Mouse (Mus musculus) stomach, postnatal 0 days (tissue): ENCODE results near the gene Cep68. TPM values are rescaled to one million over a fixed set of nuclear protein-coding genes. Genes with fewer than 3 reads are reported as not detected.

Experiments used
- ATAC-seq: fragments of 200-750 bp; cut with Nextera tagmentation; 2 replicates; pipeline ENCODE4 v1.8.0; 2017; ENCODE audit not compliant: low FRiP score, low TSS enrichment
- DNase-seq: peaks from one replicate; pipeline ENCODE4 v3.0.0-alpha.2; 2016; ENCODE audit warnings: low spot score
- H3K27ac ChIP-seq: fragments of 300-500 bp; sonication (generic); replicated peaks from 2 replicates; pipeline ENCODE4 v1.5.1; 2014; ENCODE audit warnings: mild to moderate bottlenecking, control low read depth
- H3K27me3 ChIP-seq: fragments of 300-500 bp; sonication (generic); 2 replicates; pipeline ENCODE4 v1.6.1; 2014; ENCODE audit warnings: low read length; ENCODE audit not compliant: control insufficient read depth, insufficient read depth
- H3K36me3 ChIP-seq: fragments of 300-500 bp; sonication (generic); 2 replicates; pipeline ENCODE4 v1.6.1; 2014; ENCODE audit warnings: low read length, mixed read lengths; ENCODE audit not compliant: control insufficient read depth, insufficient read depth
- H3K4me1 ChIP-seq: fragments of 300-500 bp; sonication (generic); replicated peaks from 2 replicates; pipeline ENCODE4 v1.6.1; 2014; ENCODE audit warnings: antibody characterized with exemption; ENCODE audit not compliant: control insufficient read depth, insufficient read depth
- H3K4me2 ChIP-seq: fragments of 300-500 bp; sonication (generic); replicated peaks from 2 replicates; pipeline ENCODE4 v1.6.1; 2014; ENCODE audit warnings: low read depth, mild to moderate bottlenecking, control low read depth, moderate library complexity
- H3K4me3 ChIP-seq: fragments of 300-500 bp; sonication (generic); 2 replicates; pipeline ENCODE4 v1.5.1; 2014; ENCODE audit warnings: low read depth, low read length, control low read depth
- H3K9ac ChIP-seq: fragments of 300-500 bp; sonication (generic); 2 replicates; pipeline ENCODE4 v1.6.1; 2014; ENCODE audit warnings: mild to moderate bottlenecking, low read length, control low read depth, mixed read lengths
- H3K9me3 ChIP-seq: fragments of 300-500 bp; sonication (generic); 2 replicates; pipeline ENCODE4 v1.6.1; 2016; ENCODE audit warnings: low read length; ENCODE audit not compliant: control insufficient read depth
- CTCF ChIP-seq: IDR thresholded peaks from 2 replicates; pipeline ENCODE4 v1.5.1; 2016; ENCODE audit warnings: antibody characterized with exemption, low read depth, mild to moderate bottlenecking, moderate library complexity
- EP300 ChIP-seq: optimal IDR thresholded peaks from 2 replicates; pipeline ENCODE3; 2016; ENCODE audit warnings: antibody characterized with exemption
- WGBS: fragments of 180-500 bp; shearing (Covaris S2); extraction: QIAGEN DNeasy Blood & Tissue Kit; methylation state at CpG from one replicate; pipeline ENCODE4 v1.1.7; 2014; 5-methylcytosine and 5-hydroxymethylcytosine counted together
- polyA plus RNA-seq: library from polyadenylated mRNA; unstranded; fragments of >200 nt; fragmentation: Nextera tagmentation; extraction: Ambion mirVana; gene quantifications from 2 replicates; pipeline ENCODE4 v1.2.1, GENCODE M21; 2015

Cep68 gene
- polyA plus RNA-seq: 8.4 and 8.6 TPM in 2 replicates

DNA sequence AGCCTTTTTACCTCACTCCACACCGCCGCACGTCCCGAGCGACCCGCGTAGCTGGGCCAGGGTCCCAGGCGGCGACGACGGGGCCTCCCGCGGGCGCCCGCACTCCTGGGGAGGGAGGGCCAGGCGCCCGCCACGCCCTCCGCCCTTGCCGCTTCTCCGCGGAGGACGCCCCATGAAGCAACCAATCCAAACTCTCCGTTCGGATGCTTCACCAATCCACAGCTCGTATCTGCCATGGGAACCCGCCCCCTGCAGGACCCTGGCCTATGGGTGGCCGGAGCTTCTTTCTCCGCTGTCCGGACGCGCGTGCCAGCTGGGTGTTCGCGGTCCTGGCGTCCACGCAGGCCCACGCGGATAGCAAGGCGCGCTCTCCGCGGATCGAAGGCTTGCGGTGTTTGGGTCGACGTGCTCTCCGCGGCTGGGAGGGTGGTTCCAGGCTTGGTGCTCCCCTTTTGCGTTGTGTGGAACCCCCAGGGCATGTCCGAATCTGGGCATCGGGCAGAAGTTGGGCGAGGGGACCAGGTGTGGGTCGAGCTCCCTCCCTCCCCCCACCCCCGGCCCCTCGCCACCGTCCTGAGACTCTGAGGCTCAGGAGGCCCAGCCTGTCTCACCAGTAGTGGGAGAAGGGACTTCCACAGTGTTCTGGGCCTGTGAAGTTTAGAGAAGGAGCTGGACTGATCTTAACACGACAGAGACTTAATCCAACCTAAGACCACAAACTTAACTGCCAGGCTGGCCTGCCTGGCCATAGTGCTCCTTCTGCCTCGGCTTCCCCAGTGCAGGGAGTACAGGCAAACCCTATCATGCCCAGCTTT lies at the start of gene Cep68:
Gene Cep68 (minus strand): TSS at position 134 of the 815 bp plus-strand sequence.
- no peaks in the 10 kb centered on the region for H3K4me1 ChIP-seq
- peak within 1 kb of the TSS; percentile 89 for H3K27ac ChIP-seq
- TF ChIP-seq EP300 (no peak), CTCF (peak; percentile 47)
- H3K4me3 ChIP-seq: peak within 1 kb of the TSS; percentile 94
- no peaks in the 10 kb centered on the region for H3K27me3 ChIP-seq
- WGBS: under 1% methylated on average over 56 of the region's 59 CpGs
- peak within 1 kb of the TSS; percentile 94 for H3K9ac ChIP-seq
- ATAC-seq: peak; percentile 98
- peak; percentile 94 for DNase-seq
- H3K4me2 ChIP-seq: peak within 1 kb of the TSS; percentile 95
- H3K9me3 ChIP-seq: no peaks in the 10 kb centered on the region
- H3K36me3 ChIP-seq: no peaks in the 10 kb centered on the region

DNA sequence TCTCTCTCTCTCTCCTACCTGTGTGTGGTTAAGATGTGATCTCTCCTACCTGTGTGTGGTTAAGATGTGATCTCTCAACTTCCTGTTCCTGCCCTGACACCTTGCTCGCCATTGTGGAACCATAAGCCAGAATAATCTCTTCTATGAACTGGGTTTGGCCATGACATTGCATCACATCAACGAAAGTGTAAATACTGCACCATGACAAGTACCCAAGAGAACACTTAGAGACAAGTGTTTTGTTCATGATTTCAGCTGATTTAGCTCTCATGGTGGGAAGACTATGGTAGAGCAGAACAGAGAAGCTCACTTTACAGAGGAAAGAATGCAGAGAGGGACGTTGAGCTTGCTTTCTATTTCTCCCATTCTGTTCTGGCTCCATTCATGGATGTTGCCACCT lies 35.2 kb upstream of the Cep68 start:
- Histone ChIP-seq H3K4me3 (no peak overlapping the region), H3K4me2 (no peak overlapping the region), H3K27ac (no peak overlapping the region), H3K9ac (no peak overlapping the region), H3K36me3 (no peaks in the 10 kb centered on the region), H3K4me1 (no peaks in the 10 kb centered on the region), H3K9me3 (no peaks in the 10 kb centered on the region), H3K27me3 (no peaks in the 10 kb centered on the region)
- 81% methylated on average over 3 of the region's 3 CpGs for WGBS
- DNase-seq (no peak), ATAC-seq (no peak)
- TF ChIP-seq EP300 (no peak), CTCF (no peak)

DNA sequence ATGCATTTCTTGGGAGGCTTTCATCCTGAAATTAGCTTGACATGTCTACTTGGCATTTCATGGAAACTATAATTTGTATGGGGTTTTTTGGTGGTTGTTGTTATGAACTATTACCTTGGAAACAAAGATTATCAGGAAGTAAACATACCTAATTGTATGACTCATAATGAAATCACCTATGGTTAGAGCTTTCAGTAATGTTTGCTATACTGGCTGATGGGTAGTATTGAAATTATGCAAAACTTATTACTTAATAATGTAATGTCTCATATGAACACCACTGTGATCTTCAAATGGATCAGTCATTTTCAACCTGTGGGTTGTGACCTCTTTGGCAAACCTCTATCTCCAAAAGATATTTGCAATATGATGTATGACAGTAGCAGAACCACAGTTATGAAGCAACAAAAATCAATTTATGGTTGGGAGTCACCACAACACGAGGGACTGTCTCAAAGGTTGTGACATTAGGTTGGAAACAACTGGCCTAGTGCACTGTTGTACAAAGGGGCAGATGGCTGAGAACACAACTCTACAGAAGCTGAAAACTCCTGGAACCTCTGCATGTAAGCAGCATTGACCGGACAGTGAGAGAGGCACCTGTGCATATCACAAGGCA lies 33.5 kb upstream of the Cep68 start:
- Histone ChIP-seq H3K9ac (no peak overlapping the region), H3K4me2 (no peak overlapping the region), H3K4me3 (no peak overlapping the region), H3K9me3 (no peaks in the 10 kb centered on the region), H3K27ac (no peak overlapping the region), H3K36me3 (no peaks in the 10 kb centered on the region), H3K27me3 (no peaks in the 10 kb centered on the region), H3K4me1 (no peaks in the 10 kb centered on the region)
- DNase-seq (no peak), ATAC-seq (no peak)
- TF ChIP-seq CTCF (no peak), EP300 (no peak)
- WGBS: 88% methylated on average over 2 of the region's 2 CpGs

DNA sequence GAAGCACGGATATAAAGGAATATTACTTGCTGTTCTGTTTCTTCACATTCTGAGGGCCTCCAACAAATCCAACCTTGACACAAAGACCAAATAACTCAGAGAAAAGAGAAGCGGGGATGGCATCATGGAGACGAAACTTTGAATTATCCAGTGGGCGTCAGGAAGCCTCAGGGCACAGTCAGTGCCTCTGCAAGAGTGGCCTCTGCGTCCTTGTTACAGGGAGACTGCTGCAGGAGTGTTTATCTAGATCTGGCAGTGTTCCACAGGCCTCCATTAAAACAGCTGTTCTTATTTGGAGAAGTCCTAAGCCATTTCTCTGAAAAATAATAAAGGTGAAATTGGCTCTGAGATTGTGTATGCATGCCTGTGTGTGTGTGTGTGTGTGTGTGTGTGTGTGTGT lies 31.8 kb upstream of the Cep68 start:
- peak; percentile 35 for DNase-seq
- no peak for ATAC-seq

DNA sequence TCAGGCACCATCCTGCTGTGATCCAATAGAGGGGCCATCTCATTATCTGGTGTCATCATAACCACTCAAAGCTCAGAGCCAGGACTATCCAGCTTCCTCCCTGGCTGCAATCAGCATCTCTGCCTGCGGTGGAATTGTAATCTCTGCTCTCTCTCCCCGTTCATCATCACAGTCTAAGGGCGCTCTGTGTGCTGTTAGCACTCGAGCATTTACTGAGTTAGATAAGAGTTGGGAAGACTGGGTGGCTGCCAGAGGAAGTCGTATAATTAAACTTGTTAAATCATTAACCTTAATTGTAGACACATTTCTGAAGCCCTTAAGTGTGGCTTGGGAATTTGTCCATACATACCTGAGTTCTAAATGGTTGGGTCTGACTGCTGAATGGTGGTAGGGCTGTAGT lies 29.5 kb upstream of the Cep68 start:
- Histone ChIP-seq H3K9me3 (no peaks in the 10 kb centered on the region), H3K4me3 (no peak overlapping the region), H3K27me3 (no peaks in the 10 kb centered on the region), H3K9ac (no peak overlapping the region), H3K27ac (no peak overlapping the region), H3K36me3 (no peaks in the 10 kb centered on the region), H3K4me1 (no peaks in the 10 kb centered on the region), H3K4me2 (no peak overlapping the region)
- TF ChIP-seq CTCF (no peak), EP300 (no peak)
- DNase-seq: peak; percentile 55
- peak; percentile 79 for ATAC-seq
- 34% methylated on average over 5 of the region's 5 CpGs for WGBS

More for the DNA sequence above, 31.8 kb upstream of the Cep68 start:
- no peak for TF ChIP-seq CTCF
- TF ChIP-seq EP300: no peak
- no peaks in the 10 kb centered on the region for H3K4me1 ChIP-seq
- no peak overlapping the region for H3K4me3 ChIP-seq
- H3K9me3 ChIP-seq: no peaks in the 10 kb centered on the region
- H3K27ac ChIP-seq: no peak overlapping the region
- H3K27me3 ChIP-seq: no peaks in the 10 kb centered on the region
- H3K9ac ChIP-seq: no peak overlapping the region
- no peaks in the 10 kb centered on the region for H3K36me3 ChIP-seq
- WGBS: 37% methylated on average over 5 of the region's 5 CpGs
- H3K4me2 ChIP-seq: no peak overlapping the region

DNA sequence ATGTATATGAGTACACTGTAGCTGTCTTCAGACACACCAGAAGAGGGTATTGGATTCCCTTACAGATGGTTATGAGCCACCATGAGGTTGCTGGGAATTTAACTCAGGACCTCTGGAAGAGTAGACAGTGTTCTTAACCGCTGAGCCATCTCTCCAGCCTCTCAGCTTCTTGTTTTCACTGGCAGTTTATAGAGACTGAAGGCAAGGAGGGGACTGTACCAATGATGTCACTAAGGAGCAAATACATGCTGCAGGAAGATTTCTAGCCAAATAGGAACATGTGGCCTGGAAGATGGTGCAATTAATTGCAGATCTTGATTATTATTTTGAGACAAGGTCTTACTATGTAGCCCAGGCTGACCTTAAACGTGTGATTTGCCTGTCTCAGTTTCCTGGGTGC lies 27.9 kb upstream of the Cep68 start:
- no peak for ATAC-seq
- H3K4me2 ChIP-seq: no peak overlapping the region
- H3K9ac ChIP-seq: no peak overlapping the region
- WGBS: 69% methylated on average over 2 of the region's 2 CpGs
- no peaks in the 10 kb centered on the region for H3K27me3 ChIP-seq
- H3K36me3 ChIP-seq: no peaks in the 10 kb centered on the region
- no peaks in the 10 kb centered on the region for H3K9me3 ChIP-seq
- H3K4me3 ChIP-seq: no peak overlapping the region
- TF ChIP-seq EP300 (no peak), CTCF (no peak)
- no peak for DNase-seq
- H3K27ac ChIP-seq: no peak overlapping the region
- H3K4me1 ChIP-seq: no peaks in the 10 kb centered on the region
